Mouse (Mus musculus) stomach, embryonic 14.5 days (tissue): ENCODE results near the gene Pot1a. TPM values are rescaled to one million over a fixed set of nuclear protein-coding genes. Genes with fewer than 3 reads are reported as not detected.

Source experiments
- ATAC-seq: fragments of 200-750 bp; cut with Nextera tagmentation; 2 replicates; pipeline ENCODE4 v1.8.0; 2017; ENCODE audit warnings: low read depth, moderate TSS enrichment; ENCODE audit not compliant: insufficient number of reproducible peaks, insufficient read depth, low FRiP score
- H3K27ac ChIP-seq: fragments of 300-500 bp; sonication (generic); 2 replicates; pipeline ENCODE4 v1.5.1; 2014; ENCODE audit warnings: mild to moderate bottlenecking, low read length, moderate library complexity, mixed read lengths
- H3K27me3 ChIP-seq: fragments of 300-500 bp; sonication (generic); 2 replicates; pipeline ENCODE4 v1.6.1; 2014; ENCODE audit warnings: low read length, control low read depth, mixed read lengths; ENCODE audit not compliant: control insufficient read depth, insufficient read depth
- H3K36me3 ChIP-seq: fragments of 300-500 bp; sonication (generic); 2 replicates; pipeline ENCODE4 v1.6.1; 2014; ENCODE audit warnings: mild to moderate bottlenecking, control low read depth, low read length, moderate library complexity, mixed read lengths; ENCODE audit not compliant: control insufficient read depth, insufficient read depth
- H3K4me1 ChIP-seq: fragments of 300-500 bp; sonication (generic); 2 replicates; pipeline ENCODE4 v1.6.1; 2014; ENCODE audit warnings: low read length, control low read depth, mixed read lengths; ENCODE audit not compliant: control insufficient read depth, insufficient read depth
- H3K4me2 ChIP-seq: fragments of 300-500 bp; sonication (generic); replicated peaks from 2 replicates; pipeline ENCODE4 v1.6.1; 2014; ENCODE audit warnings: low read depth, low read length, control low read depth
- H3K4me3 ChIP-seq: fragments of 300-500 bp; sonication (generic); 2 replicates; pipeline ENCODE4 v1.5.1; 2014; ENCODE audit warnings: low read depth, low read length, control low read depth
- H3K9ac ChIP-seq: fragments of 300-500 bp; sonication (generic); replicated peaks from 2 replicates; pipeline ENCODE4 v1.6.1; 2014; ENCODE audit warnings: low read depth, mild to moderate bottlenecking, control low read depth, low read length, moderate library complexity, mixed read lengths
- H3K9me3 ChIP-seq: fragments of 300-500 bp; sonication (generic); 2 replicates; pipeline ENCODE4 v1.6.1; 2016; ENCODE audit warnings: low read depth, low read length, control low read depth; ENCODE audit not compliant: control insufficient read depth
- WGBS: fragments of 180-500 bp; shearing (Covaris S2); extraction: QIAGEN DNeasy Blood & Tissue Kit; methylation state at CpG from one replicate; pipeline ENCODE4 v1.1.7; 2014; 5-methylcytosine and 5-hydroxymethylcytosine counted together
- polyA plus RNA-seq: library from polyadenylated mRNA; unstranded; fragments of >200 nt; fragmentation: Nextera tagmentation; extraction: Ambion mirVana; gene quantifications from 2 replicates; pipeline ENCODE4 v1.2.1, GENCODE M21; 2014

Gene Pot1a
- polyA plus RNA-seq, 1 experiment from 2014 or later: 36.2 TPM

DNA sequence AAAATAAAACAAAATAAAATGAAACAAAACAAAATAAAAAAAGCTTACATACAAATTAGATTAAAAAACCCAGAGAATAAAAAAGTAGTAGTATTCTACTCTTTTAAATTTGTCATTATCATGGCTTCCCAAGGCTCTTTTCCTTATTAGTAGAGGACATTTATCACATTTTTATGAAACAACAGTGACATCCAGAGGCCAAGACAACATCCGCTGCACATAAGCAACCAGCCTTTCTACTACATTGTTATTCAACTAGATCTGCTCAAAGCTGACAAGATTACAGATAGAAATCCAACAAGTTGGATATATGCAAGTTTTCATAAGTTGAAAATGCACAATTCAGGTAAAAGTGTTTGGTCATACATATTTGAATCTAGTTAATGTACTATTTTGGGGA is 56.4 kb downstream of the Pot1a start:
- WGBS: 88% methylated on average over 1 of the region's 1 CpGs
- no peaks in the 10 kb centered on the region for H3K27me3 ChIP-seq

DNA sequence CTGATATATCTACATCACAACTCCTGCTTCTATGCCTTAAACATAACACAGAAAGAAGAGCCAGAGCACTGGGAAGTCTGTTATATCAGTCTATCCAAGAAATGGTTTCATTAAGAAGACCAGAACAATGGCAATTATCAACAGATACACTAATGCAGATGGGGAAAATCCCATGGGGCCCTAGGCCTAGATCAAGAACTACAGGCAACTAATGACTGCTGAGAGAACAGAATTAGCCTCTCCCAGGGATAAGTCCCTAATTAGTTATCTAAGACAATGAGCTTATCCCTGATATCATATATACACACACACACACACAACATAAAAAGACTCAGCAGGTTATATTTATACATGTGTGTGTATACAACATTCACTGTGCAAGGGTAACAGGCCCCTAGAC is 72.5 kb downstream of the Pot1a start:
- no peak overlapping the region for H3K27ac ChIP-seq
- no peaks in the 10 kb centered on the region for H3K4me1 ChIP-seq
- H3K4me2 ChIP-seq: no peak overlapping the region
- no peak overlapping the region for H3K9ac ChIP-seq
- no peaks in the 10 kb centered on the region for H3K36me3 ChIP-seq
- H3K9me3 ChIP-seq: no peaks in the 10 kb centered on the region
- no peaks in the 10 kb centered on the region for H3K27me3 ChIP-seq
- no peak for ATAC-seq
- no peak overlapping the region for H3K4me3 ChIP-seq

More for the DNA sequence above, 56.4 kb downstream of the Pot1a start:
- H3K9ac ChIP-seq: no peak overlapping the region
- no peaks in the 10 kb centered on the region for H3K9me3 ChIP-seq
- no peak for ATAC-seq
- no peaks in the 10 kb centered on the region for H3K4me1 ChIP-seq
- H3K4me2 ChIP-seq: no peak overlapping the region
- no peak overlapping the region for H3K27ac ChIP-seq
- H3K36me3 ChIP-seq: peaks cover 11% of the 10 kb centered on the region
- no peak overlapping the region for H3K4me3 ChIP-seq

DNA sequence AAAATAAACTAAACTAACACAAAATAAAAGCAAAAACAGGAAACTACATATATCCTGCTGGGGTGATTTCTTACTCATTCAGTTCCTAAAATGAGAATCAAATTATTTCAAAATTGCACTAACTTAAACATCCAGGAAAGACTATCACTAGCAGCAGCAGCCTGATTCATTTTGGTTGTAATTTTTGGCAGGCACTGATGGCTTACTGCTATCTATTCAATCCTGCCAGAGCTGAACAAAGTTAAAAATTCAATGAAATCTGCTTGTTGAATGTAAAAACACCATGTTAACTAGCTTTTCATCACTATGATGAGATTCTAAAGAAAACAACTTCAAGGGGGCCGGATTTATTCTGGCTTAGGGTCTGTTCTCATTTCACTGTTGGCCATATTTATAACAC is 82.5 kb downstream of the Pot1a start:
- Histone ChIP-seq H3K27me3 (no peaks in the 10 kb centered on the region), H3K36me3 (no peaks in the 10 kb centered on the region), H3K4me1 (no peaks in the 10 kb centered on the region), H3K4me3 (no peak overlapping the region), H3K9me3 (no peaks in the 10 kb centered on the region), H3K27ac (no peak overlapping the region), H3K4me2 (no peak overlapping the region), H3K9ac (no peak overlapping the region)
- no peak for ATAC-seq
- 83% methylated on average over 1 of the region's 1 CpGs for WGBS

- 28% methylated on average over 2 of the region's 2 CpGs for WGBS
These were observed 98.4 kb downstream of the Pot1a start for GRCm38 (mm10) chr6:25710601-25711000.

GRCm38 (mm10) chr6:25709250-25709895 is 99.7 kb downstream of the Pot1a start:
- ATAC-seq: peak; percentile 67; the same call in 1 of the 2 replicates

More at GRCm38 (mm10) chr6:25710601-25711000, 98.4 kb downstream of the Pot1a start:
- no peak overlapping the region for H3K4me2 ChIP-seq
- H3K27me3 ChIP-seq: no peaks in the 10 kb centered on the region
- ATAC-seq: peak; percentile 91
- no peaks in the 10 kb centered on the region for H3K4me1 ChIP-seq
- no peak overlapping the region for H3K9ac ChIP-seq
- no peak overlapping the region for H3K4me3 ChIP-seq
- no peaks in the 10 kb centered on the region for H3K36me3 ChIP-seq
- no peak overlapping the region for H3K27ac ChIP-seq
- H3K9me3 ChIP-seq: no peaks in the 10 kb centered on the region

GRCm38 (mm10) chr6:25699956-25700355 is 109.1 kb downstream of the Pot1a start:
- 47% methylated on average over 2 of the region's 2 CpGs for WGBS
- H3K4me1 ChIP-seq: no peaks in the 10 kb centered on the region
- no peaks in the 10 kb centered on the region for H3K27me3 ChIP-seq
- H3K9ac ChIP-seq: no peak overlapping the region
- H3K9me3 ChIP-seq: no peaks in the 10 kb centered on the region
- H3K4me2 ChIP-seq: no peak overlapping the region
- ATAC-seq: no peak
- H3K4me3 ChIP-seq: no peak overlapping the region
- H3K36me3 ChIP-seq: no peaks in the 10 kb centered on the region
- H3K27ac ChIP-seq: no peak overlapping the region

More at GRCm38 (mm10) chr6:25709250-25709895, 99.7 kb downstream of the Pot1a start:
- H3K4me2 ChIP-seq: peak overlapping the region; percentile 6; the same call in 1 of the 2 replicates
- WGBS: 20% methylated on average over 6 of the region's 6 CpGs
- no peaks in the 10 kb centered on the region for H3K27me3 ChIP-seq
- no peak overlapping the region for H3K4me3 ChIP-seq
- H3K36me3 ChIP-seq: no peaks in the 10 kb centered on the region
- H3K9me3 ChIP-seq: no peaks in the 10 kb centered on the region
- no peak overlapping the region; the same call in 1 of the 2 replicates for H3K27ac ChIP-seq
- H3K9ac ChIP-seq: no peak overlapping the region
- no peaks in the 10 kb centered on the region for H3K4me1 ChIP-seq

Other genes starting within 250 kb of the Pot1a start
- 2.4 and 2.6 TPM in 2 replicates for gene Gpr37, start 118.5 kb downstream of the Pot1a start, polyA plus RNA-seq